Mouse (Mus musculus) MEL-GATA-1-ER (cell line): ENCODE measurements around the gene Pm20d2.

Experiments used
- DNase-seq: peaks from one replicate; pipeline ENCODE4 v3.0.0-alpha.2; 2012; ENCODE audit warnings: low read depth; ENCODE audit errors: extremely low read depth

The Pm20d2 gene

GRCm38 (mm10) chr4:33124493-33124892, 65.0 kb downstream of the Pm20d2 start:
- DNase-seq: no peak
